Mouse (Mus musculus) brain, adult 2 months (tissue): ENCODE results near the gene Ung.
A peak's percentile ranks its signal among the peaks of the same experiment; 100 is the strongest.

Experiments
- DNase-seq: peaks from one replicate; pipeline ENCODE4 v3.0.0; 2011; ENCODE audit warnings: low read depth, low spot score

Gene Ung

DNA sequence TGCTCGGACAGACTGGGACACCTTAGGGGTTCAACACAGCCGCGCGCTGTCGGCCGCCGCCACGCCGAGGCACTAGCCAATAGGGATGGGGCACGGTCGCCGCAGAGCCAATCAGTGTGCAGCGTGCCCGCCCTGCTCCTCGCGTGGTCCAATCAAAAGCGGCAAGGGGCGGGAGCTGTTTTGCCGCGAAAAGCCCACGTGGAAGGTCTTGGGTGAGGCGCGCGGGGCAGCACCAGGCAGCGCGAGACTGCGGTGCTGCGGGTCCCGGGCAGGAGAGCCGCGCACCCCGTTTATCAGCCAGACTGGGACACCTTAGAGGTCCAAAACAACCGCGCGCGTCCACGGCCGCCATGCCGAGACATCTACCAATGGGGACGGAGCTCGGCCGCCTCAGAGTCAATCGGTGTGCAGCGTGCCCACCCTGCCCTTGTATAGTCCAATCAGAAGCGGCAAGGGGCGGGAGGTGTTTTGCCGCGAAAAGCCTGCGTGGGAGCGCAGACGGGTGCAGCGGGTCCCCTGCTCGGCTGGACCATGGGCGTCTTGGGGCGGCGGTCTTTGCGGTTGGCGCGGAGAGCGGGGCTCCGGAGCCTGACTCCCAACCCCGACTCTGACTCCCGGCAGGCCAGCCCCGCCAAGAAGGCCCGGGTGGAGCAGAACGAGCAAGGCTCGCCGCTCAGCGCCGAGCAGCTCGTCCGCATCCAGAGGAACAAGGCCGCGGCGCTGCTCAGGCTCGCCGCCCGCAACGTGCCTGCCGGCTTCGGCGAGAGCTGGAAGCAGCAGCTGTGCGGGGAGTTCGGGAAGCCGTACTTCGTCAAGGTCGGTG lies 723 bp downstream of the Ung start:
- peak; percentile 95 for DNase-seq

DNA sequence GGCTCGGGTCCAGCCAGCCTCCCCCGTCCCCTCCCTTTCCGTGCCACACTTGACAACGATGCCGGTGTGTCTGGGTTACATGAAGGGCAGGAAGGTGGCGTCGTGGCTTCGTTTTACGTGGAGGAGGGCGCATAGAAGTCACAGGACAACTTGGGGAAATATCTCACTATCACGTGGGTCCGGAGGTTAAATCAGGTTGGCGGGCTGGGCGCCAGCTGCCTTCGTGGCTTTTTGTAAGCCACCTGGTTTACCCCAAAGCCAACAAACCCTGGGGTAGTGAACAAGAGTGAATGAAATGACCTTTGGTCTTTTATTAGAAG lies 1.3 kb downstream of the Ung start:
- DNase-seq = peak; percentile 73

DNA sequence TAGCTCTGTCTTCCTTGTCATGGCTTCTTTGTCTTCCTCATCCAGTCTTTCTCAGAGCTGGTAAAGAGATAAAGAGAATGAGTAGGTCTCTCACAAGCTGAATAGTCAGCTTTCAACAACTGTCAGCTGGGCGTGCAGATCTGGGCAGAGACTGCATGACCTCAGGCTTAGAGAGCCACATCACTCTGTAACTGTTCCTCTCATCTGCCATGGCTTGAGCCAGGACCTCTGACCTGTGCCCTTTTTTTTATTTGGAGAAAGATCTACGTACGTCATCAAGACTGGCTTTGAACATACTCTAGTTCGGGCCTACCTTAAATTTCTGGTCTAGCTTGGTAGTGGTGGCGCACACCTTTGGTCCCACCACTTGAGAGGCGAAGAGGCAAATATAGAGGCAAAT lies 2.7 kb downstream of the Ung start:
- no peak for DNase-seq

DNA sequence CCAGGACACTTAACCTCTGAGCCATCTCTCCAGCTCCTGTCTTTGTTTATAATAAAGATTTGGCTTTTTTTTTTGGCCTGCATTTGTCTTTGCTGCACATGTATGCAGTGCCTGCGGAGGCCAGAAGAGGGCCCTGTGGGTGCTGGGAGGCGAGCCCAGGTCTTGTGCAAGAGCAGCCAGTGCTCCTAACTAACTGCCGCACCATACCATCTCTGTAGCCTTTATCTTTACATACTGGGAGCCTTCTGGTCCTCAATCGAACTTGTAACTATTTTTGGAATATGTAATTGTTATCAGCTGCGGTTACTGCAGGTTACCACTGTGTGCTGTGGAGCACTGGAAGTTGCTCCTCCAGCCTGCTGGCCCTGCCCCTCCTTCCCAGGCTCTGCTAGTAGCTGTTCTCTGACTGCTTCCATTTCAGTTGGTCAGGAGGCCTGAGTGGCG lies 3.9 kb downstream of the Ung start:
- DNase-seq = peak; percentile 54

DNA sequence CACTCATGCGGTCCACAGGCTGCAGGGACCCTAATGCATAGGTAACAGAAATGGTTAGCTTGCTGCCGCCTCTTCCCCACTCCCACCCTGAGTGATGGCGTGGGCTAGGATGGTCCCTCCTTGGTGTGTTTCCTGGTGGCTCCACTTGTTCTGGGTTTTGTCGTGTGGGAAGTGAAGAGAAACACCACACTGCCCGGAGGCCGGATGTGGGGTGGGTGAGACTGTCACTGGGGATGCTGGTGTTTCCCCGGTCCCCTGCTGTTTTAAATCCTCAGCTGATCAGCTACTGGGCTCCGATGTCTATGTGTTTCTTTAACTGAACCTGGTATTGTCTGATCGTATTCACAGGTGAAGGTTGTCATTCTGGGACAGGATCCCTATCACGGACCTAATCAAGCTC lies 5.3 kb downstream of the Ung start:
- no peak for DNase-seq

DNA sequence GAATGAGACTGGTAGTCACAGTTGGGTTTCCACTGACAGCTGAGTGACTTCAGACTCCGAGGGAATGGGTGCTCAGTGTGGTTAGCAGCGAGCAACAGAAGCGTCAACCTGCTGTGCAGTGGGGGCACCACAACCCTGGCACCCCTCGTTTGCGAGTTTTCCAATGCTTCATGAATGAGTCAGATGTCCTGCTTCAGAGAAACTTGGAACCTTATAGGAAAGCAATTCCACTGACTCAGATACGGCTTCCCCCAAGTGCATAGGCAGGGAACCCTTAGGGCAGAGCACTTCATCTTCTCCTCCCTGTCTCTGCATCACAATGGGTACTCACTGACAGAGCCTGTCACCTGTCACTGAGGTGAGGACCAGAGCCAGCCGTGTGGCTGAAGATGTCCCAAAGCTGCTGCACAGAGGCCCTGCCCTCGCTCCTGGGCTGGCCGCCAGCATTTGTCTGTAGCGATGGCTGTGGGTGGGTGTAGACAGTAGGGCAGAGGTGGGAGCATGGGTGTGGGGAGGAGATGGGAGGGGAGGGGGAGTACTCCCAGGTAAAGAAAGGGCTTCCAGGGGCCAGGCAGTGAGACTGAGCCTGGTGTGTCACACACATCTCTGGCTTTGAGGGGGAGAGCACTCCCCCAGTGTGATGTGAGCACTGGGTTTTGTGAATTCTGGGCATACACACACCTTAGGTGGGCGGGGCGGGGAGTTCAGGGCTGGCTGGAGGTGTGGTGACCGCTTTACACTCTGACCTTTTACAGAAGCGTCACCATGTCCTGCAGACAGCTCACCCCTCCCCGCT lies 7.5 kb downstream of the Ung start:
- no peak for DNase-seq

DNA sequence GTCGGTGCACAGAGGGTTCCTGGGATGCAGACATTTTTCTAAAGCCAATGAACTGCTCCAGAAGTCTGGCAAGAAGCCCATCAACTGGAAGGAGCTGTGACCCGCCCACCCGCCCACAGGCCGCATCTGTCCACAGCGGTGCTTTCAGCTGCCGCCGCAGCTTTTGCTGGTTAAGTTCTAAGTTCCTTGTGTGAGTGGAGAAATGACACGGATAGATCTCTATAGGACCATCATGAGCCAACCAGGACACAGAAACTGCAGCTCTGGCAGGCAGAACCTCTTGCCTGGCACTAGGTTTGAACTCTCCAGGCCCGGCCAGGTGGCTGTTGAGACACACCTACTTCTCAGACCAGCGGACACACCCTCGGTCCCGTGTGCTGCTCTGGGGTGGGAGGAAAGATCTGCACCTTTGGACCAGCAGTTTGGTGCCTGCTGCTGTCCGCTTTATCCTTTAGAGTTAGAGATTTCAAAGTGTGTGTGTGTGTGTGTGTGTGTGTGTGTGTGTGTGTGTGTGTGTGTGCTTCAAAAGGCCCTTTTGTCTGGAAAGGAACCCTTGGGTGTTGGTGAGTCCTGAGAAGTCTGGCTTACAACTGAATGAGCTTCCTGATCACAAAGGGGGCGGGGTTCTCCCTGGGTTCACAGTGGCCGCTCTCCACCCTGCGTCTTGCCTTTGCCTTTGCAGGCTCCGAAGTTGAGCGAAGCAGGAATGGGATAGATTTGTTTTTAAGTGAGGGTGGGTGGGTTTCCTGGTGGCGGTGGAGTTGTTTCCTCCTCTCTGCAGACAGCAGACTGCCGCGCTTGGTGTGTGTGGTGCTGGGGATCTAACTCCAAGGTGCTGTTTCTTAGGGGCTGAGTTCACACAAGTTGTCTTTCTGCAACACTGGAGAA lies 8.3 kb downstream of the Ung start:
- no peak for DNase-seq

DNA sequence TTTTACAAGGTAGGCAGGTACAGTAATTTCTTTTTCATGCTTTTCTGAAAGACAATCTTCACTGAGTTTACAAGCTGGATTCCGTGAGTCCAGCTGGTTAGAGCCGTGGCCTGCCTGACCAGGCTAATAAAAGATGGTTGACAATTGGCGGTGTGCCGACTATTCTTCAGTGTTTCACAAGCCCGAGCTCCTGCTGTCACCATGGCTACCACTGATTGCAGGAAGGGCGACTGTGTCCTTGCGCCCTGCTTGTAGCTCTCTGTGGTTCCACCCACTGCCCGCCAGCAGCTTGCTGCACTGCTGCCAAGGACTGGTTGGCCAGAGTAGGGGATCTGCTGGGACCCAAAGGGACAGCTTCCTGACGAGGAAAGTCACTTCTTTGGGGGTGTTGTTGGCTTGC lies 9.0 kb downstream of the Ung start:
- DNase-seq = peak; percentile 93

DNA sequence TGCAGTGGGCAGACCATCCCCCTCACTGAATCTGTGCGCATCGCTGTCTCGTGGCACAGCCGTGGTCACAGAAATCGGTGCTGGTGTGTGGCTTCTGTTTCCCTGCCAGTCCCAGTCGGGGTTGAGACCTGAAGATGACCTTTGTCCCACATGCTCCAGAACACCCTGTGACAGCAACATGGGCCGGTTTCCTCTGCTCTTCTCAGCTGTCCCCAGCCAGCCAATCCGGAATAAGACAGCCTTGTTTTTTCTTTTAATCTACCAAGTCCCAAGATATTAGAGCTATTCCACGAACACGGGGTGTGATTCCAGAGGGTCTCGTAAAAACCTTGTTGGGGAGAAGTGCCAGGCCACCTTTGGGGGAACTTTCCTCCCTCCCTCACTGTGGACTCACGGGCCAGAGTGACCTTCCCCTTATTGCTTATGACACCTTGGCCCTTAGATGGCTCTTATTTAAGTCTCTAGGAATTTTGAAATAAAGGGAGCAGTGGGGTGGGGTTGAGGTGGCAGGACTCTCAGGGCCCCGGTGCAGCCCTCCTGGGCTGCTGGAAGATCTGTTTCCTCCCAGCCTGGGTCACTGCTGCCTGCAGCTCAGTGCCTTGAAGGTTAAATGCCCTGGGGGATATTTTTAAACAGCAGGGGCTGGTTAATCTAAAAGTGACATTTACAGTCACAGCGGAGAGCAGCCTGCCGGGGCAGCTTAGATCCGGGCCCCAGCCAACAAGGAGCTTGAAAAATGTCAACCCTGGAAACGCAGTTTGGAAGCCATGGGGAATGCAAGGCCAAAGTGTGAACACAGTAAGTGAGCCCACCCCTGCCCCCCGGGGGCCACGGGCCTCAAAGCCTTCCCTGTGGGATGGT lies 16.1 kb downstream of the Ung start, which contains the start of gene Acacb:
Gene Acacb, plus strand, starts transcription at position 508 of the 861 bp plus-strand sequence.
- DNase-seq = no peak

DNA sequence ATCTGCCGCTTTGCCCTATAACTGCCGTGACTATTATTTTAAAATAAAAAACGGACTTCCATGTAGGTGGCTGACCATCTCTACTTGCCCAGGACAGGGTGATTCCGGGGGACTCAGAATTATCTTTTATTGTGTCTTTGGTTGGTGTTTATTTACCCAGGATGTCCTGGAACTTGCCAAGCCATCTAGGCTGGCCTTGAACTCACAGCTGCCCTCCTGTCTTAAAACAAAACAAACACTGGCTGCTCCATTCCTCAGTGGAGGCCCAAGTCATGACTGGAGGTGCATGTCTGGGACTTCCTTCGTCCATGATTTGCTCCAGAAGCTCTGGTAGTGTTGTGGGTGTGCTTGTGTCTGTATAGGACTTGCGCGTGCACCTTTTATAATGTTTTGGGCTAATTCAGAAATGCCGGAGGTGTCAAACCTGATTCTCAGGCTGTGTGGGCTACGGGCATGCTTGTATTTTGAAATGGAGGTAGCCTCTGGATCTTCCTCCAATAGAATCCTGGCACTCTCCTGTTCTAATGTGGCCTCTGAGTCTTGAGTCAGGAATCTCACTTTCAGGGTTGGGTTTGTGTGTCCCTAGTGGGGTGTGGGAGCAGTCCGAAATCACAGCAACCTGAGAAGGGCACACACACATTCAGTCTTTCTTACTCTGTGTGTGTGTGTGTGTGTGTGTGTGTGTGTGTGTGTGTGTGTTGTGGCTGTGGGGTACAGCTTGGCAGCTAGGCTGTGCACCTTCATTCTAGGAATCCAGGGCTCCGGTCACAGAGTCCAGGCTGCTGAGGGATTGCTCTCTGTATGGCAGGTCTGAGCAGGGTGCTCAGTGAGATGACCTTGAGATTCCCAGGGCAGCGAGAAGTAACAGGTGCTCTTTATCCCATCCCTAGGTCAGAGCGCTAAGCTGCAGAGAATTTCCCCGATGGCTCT lies 17.1 kb downstream of the Ung start:
- DNase-seq = no peak

DNA sequence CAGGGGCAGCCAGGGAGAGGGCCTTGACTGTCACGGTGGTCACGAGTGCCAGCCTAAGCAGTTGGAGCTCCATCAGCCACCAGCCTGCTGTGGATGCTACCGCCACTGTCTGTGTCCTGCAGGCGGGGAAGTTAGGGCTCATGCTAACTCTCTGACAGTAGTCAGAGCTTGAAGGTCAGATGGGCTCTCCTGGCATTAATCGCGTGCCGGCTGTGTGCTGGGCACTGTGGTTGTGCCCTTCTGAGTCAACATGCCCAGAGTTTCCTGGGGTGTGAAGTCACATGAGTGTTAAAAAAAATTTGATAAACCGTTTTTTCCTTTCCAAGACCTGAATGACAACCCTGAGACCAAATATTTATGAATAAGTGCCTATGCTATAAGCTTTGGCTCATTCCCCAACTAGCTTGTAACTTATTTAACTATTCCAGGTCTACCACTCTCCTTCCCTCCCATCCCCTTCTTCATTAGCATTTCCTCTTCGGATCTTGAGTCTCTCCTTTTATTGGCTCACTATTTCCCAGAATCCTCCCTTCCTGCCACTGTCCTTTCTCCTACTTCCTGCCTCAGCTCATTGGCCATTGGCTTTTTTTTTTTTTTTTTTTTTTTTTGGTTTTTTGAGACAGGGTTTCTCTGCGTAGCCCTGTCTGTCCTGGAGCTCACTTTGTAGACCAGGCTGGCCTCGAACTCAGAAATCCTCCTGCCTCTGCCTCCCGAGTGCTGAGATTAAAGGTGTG lies 22.3 kb downstream of the Ung start:
- DNase-seq = no peak

DNA sequence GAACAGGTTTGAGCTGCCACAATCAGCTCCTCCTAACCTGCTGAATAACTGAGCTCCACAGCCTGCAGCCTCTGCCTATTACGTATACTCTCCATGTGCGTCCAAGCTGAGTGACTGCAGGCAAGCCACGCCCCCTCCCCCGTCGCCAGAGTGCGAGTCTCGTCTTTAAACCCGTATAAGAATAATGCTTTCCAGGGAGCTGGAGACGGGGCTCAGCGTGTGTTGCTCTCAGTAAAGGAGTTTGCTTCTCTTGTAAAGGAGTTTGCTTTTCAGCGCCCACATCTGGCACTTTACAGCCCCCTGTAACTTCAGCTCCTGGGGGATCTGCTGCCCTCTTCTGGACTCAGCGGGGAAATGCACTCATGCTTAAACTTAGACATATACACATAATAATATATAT lies 23.3 kb downstream of the Ung start:
- no peak for DNase-seq

DNA sequence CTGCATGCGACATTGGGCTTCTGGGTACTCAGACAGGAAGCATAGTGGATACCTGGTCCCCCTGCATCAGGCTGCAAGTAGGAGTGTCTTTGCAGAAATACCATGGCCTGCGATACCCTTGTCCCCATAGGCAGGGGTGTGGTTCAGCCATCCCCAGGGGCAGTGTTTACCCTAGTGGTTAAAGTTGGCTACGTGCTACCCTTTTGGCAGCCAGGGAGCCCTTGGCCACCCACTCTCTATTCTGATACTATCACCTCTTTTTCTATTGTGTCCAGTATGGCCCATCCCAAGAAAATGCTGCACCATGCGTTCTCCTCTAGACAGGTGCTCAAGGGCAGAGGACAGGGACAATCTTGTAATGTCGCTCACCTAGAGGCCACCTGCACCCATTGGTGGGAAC lies 24.6 kb downstream of the Ung start:
- DNase-seq = no peak

DNA sequence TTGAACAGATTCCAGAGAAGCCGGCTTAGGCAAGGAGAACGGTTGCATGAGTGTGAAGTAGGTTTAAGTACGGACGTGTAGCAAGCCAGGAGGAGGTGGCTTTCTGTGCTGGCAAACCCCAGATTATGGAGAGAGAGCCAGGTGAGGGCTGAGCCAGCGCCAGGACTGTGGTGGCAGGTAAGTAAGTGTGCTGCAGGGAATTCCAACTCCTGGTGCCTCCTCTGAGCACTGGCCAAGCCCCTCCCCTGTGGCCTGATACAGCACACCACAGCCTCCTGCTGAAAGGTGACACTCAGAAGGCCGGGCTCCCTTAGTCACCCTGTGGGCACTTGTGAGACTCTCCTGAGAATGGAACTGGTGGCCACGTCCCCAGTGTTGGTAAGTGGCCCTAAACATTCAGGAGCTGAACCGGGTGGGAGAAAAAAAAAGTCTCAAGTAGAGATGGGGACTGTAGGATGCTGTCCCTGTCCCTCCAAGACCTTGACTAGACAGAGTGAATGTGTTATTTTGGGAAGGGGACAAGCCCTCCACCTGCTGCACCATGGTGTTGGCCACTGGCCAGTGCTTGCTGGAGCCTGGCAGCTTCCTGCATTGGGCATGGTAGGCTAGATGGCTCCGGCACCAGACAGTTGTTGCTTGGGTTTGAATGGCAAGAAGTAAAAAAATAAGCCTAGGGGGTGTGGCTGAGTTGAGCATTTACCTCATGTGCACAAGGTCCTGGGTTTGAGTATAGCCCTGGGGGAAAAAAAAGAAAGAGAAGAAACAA lies 25.2 kb downstream of the Ung start:
- no peak for DNase-seq

DNA sequence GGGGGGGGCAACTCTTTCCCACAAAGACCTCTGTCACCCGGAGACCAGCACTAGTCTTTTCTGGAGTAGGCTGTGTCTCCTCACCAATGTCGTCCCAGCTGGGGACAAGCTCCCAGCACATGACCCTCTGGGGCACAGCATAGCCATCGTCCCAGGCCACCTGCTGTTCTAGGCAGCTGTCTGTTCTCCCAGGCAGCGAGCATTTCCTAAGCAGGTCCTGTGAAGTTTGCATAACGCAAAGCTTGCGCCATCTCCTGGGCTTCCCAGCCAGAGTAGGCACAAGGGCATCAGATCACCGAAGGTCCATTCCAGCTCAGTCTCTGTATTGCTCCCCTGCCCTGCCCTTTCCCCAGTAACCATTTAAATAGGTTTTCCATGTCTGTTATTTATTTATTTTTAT lies 27.1 kb downstream of the Ung start:
- DNase-seq = no peak

DNA sequence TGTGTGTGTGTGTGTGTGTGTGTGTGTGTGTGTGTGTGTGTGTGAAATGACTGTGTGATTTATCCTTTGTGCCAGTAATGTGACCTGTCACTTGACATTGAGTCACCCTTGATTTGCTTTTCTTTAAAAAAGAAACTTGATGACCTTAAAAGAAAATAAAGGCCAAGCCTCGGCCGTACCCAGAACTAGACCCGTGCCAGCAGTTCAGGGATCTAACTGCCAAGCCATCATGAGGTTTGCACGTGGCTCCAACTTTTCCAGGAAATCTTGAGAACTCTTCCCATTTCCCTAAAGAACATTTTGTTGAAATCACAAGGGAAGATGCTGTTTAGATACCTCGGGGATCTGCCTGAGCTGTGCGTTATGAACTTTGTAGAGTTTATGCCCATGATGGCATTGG lies 31.2 kb downstream of the Ung start:
- no peak for DNase-seq

DNA sequence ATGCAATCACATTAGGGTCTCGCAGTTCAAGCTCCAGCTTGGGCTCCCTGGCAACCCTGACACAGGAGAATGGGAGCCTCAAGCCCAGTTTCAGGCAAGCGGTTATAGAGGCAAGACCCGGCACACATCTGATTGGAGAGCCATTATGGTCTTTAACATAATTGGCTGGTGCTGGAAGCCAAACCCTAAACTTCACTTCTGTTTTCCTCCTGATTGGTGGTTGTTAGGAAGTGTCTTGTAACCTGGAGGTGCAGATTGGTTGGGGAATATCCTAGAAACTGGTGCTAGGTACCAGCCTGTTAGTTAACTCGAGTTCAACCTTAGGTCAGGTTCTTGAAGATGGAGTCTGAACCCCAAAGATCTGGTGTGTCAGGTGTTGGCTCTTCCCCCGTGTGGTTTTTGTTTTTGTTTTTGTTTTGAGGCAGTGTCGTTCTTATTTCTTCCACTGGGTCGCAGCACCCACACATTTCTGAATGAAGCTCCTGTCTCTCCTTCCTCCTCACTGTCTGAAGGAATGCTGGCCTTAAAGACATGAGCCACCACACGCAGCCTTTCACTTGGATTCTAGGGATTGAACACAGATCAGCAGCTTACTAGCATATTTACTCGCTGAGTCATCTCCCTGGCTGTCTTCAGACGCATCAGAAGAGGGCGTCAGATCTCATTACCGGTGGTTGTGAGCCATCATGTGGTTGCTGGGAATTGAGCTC lies 32.1 kb downstream of the Ung start:
- DNase-seq = peak; percentile 54

DNA sequence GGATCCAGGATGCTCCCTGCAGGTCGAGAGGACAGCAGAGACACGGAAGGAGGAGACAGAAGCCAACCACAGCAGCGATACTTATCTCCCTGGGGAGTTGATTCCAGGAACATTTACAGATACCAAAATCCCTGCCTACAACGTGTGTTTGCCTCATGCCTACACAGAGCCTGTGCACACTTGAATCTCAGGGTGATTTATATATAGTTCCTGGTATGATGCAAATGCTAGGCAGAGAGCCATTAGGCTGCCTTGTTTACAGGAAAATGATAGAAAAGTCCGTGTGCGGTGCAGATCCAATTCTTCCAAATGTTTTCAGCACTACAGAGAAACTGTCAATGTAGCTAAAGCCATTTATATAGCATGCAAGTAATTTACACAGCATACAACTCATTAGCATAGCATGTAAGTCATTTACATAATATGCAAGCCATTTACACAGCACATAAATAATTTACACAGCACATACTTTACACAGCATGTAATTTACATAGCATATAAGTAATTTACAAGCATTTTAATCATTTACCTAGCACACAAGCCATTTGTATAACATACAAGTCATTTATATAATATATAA lies 33.0 kb downstream of the Ung start:
- peak; percentile 75 for DNase-seq
